Mouse (Mus musculus): ENCODE measurements around the gene Pum3. TPM values are rescaled to one million over a fixed set of nuclear protein-coding genes. Genes with fewer than 3 reads are reported as not detected.

Gene Pum3
- polyA plus RNA-seq, 1 experiment from 2014 or later = 74.3 TPM

GRCm38 (mm10) chr19:27360381-27360780 lies 69.2 kb downstream of the Pum3 start:
- H3K27ac ChIP-seq = no peak overlapping the region
- no peaks in the 10 kb centered on the region for H3K9me3 ChIP-seq (replicated peaks)
- no peak overlapping the region for H3K4me2 ChIP-seq
- no peaks in the 10 kb centered on the region for H3K4me1 ChIP-seq
- H3K36me3 ChIP-seq = no peaks in the 10 kb centered on the region
- no peaks in the 10 kb centered on the region for H3K27me3 ChIP-seq (replicated peaks)
- no peak overlapping the region for H3K4me3 ChIP-seq
- no peak overlapping the region for H3K9ac ChIP-seq
- ATAC-seq = no peak

- H3K36me3 ChIP-seq = no peaks in the 10 kb centered on the region
- ATAC-seq = no peak
- WGBS (ENCODE audit: insufficient replicate concordance) = 70% methylated on average over 6 of the region's 6 CpGs
- no peak overlapping the region for H3K4me3 ChIP-seq
- H3K4me1 ChIP-seq = no peaks in the 10 kb centered on the region
- H3K9ac ChIP-seq = no peak overlapping the region
- H3K27me3 ChIP-seq (replicated peaks) = no peaks in the 10 kb centered on the region
- no peaks in the 10 kb centered on the region for H3K9me3 ChIP-seq (replicated peaks)
- no peak overlapping the region for H3K27ac ChIP-seq
- H3K4me2 ChIP-seq = no peak overlapping the region
Measured at GRCm38 (mm10) chr19:27351700-27352099, 77.9 kb downstream of the Pum3 start.

- no peak overlapping the region for H3K4me2 ChIP-seq
- 59% methylated on average over 1 of the region's 1 CpGs for WGBS (ENCODE audit: insufficient replicate concordance)
- no peaks in the 10 kb centered on the region for H3K9me3 ChIP-seq (replicated peaks)
- no peak for ATAC-seq
- no peak overlapping the region for H3K4me3 ChIP-seq
- no peaks in the 10 kb centered on the region for H3K36me3 ChIP-seq
- no peaks in the 10 kb centered on the region for H3K4me1 ChIP-seq
- H3K27ac ChIP-seq = no peak overlapping the region
- H3K9ac ChIP-seq = no peak overlapping the region
- H3K27me3 ChIP-seq (replicated peaks) = no peaks in the 10 kb centered on the region
Measured at GRCm38 (mm10) chr19:27346501-27346900, 83.1 kb downstream of the Pum3 start.

Other genes with a start within 250 kb of the Pum3 start
- gene Vldlr, start 213.3 kb downstream of the Pum3 start, polyA plus RNA-seq (2016; fragmentation: Nextera tagmentation; extraction: Ambion mirVana) = 2.0 and 2.2 TPM in 2 replicates
- gene Kcnv2, start 107.2 kb downstream of the Pum3 start, polyA plus RNA-seq (2016; fragmentation: Nextera tagmentation; extraction: Ambion mirVana) = not detected in 2 replicates